In genomic region chr9:45907078-45907428, GRCm38 (mm10) we compare ENCODE assay signal across 7 mouse cellular contexts. TPM values are rescaled to one million over a fixed set of nuclear protein-coding genes. Genes with fewer than 3 reads are reported as not detected.
A peak's percentile ranks its signal among the peaks of the same experiment; 100 is the strongest.
DNase-seq lines count a peak whose midpoint lies in the region; ATAC-seq and TF ChIP-seq lines count a peak whose summit lies in the region.

No protein-coding gene starts in this region.

- TF ChIP-seq POLR2A in testis, adult 2 months (IDR thresholded peaks at IDR 0.05; ENCODE audit: control insufficient read depth, low read depth, low read length), result no peak

- DNase-seq in testis, postnatal 14 days (ENCODE audit: low spot score), result no peak
- no peak for DNase-seq in midbrain, embryonic 10.5 days (ENCODE audit: low spot score)
- DNase-seq in gastrocnemius, adult 8-10 months (ENCODE audit: low spot score in 2 of 2), result no peak
- no peak for DNase-seq in cerebellum, postnatal 10 days

- no peak for TF ChIP-seq CTCF in testis, adult 2 months (IDR thresholded peaks at IDR 0.05; ENCODE audit: control insufficient read depth, insufficient read depth, insufficient replicate concordance, low read depth, low read length)

- H3K27ac ChIP-seq in testis, adult 2 months (ENCODE audit: control insufficient read depth, insufficient read depth, low read depth, low read length), result peak overlapping the region; percentile 86
- peak overlapping the region; percentile 90 for H3K27ac ChIP-seq in embryonic facial prominence, embryonic 13.5 days
- peak overlapping the region; percentile 98 for H3K27ac ChIP-seq in hindbrain, embryonic 16.5 days (ENCODE audit: low read depth, low read length)
- peak overlapping the region; percentile 97 for H3K27ac ChIP-seq in midbrain, embryonic 10.5 days (replicated peaks)

- no peaks in the 10 kb centered on the region for H3K9me3 ChIP-seq in embryonic facial prominence, embryonic 13.5 days
- H3K9me3 ChIP-seq in hindbrain, embryonic 16.5 days (ENCODE audit: control insufficient read depth, low read length), result no peaks in the 10 kb centered on the region
- H3K9me3 ChIP-seq in midbrain, embryonic 10.5 days (replicated peaks), result no peaks in the 10 kb centered on the region

- H3K4me2 ChIP-seq in embryonic facial prominence, embryonic 13.5 days, result peak overlapping the region; percentile 80
- H3K4me2 ChIP-seq in hindbrain, embryonic 16.5 days (ENCODE audit: low read length), result peak overlapping the region; percentile 60

- under 1% methylated on average over 19 of the region's 19 CpGs for WGBS in embryonic facial prominence, embryonic 13.5 days
- WGBS in hindbrain, embryonic 16.5 days, result 0% methylated on average over 19 of the region's 19 CpGs
- under 1% methylated on average over 19 of the region's 19 CpGs for WGBS in midbrain, embryonic 10.5 days

- peak overlapping the region; percentile 100 for H3K4me3 ChIP-seq in testis, adult 2 months (ENCODE audit: control insufficient read depth, low read depth, low read length)
- H3K4me3 ChIP-seq in embryonic facial prominence, embryonic 13.5 days, result peak overlapping the region; percentile 86
- H3K4me3 ChIP-seq in hindbrain, embryonic 16.5 days (ENCODE audit: low read length), result peak overlapping the region; percentile 90
- H3K4me3 ChIP-seq in midbrain, embryonic 10.5 days, result peak overlapping the region; percentile 87

- H3K27me3 ChIP-seq in testis, adult 2 months (ENCODE audit: control insufficient read depth, insufficient read depth, low read length), result no peaks in the 10 kb centered on the region
- H3K27me3 ChIP-seq in embryonic facial prominence, embryonic 13.5 days, result no peaks in the 10 kb centered on the region
- H3K27me3 ChIP-seq in hindbrain, embryonic 16.5 days (replicated peaks; ENCODE audit: control insufficient read depth, insufficient read depth, low read length), result no peaks in the 10 kb centered on the region
- no peaks in the 10 kb centered on the region for H3K27me3 ChIP-seq in midbrain, embryonic 10.5 days (ENCODE audit: low read depth, poor library complexity, severe bottlenecking)

- H3K9ac ChIP-seq in embryonic facial prominence, embryonic 13.5 days, result peak overlapping the region; percentile 90
- H3K9ac ChIP-seq in hindbrain, embryonic 16.5 days (ENCODE audit: low read depth, low read length), result peak overlapping the region; percentile 97

- peaks cover 9% of the 10 kb centered on the region for H3K36me3 ChIP-seq in testis, adult 2 months (ENCODE audit: control insufficient read depth, insufficient read depth, low read length)
- peaks cover 47% of the 10 kb centered on the region for H3K36me3 ChIP-seq in embryonic facial prominence, embryonic 13.5 days
- peaks cover 21% of the 10 kb centered on the region for H3K36me3 ChIP-seq in hindbrain, embryonic 16.5 days (ENCODE audit: control insufficient read depth, insufficient read depth, low read length)
- H3K36me3 ChIP-seq in midbrain, embryonic 10.5 days, result peaks cover 53% of the 10 kb centered on the region

- H3K4me1 ChIP-seq in testis, adult 2 months (ENCODE audit: control insufficient read depth, insufficient read depth, low read length), result peaks cover 4% of the 10 kb centered on the region
- peaks cover 23% of the 10 kb centered on the region for H3K4me1 ChIP-seq in embryonic facial prominence, embryonic 13.5 days
- H3K4me1 ChIP-seq in hindbrain, embryonic 16.5 days (ENCODE audit: control insufficient read depth, insufficient read depth, low read depth, low read length), result peaks cover 20% of the 10 kb centered on the region
- H3K4me1 ChIP-seq in midbrain, embryonic 10.5 days, result peaks cover 24% of the 10 kb centered on the region

- peak; percentile 35 for ATAC-seq in embryonic facial prominence, embryonic 13.5 days (ENCODE audit: insufficient number of reproducible peaks, insufficient read depth, low FRiP score, low TSS enrichment, low read depth)
- peak; percentile 54 for ATAC-seq in hindbrain, embryonic 16.5 days

RNA-seq across cellular contexts. Expression of gene Rnf214, which starts 0.3 kb away (rescaled TPM):
- polyA plus RNA-seq in testis, adult 2 months (2012; rRNA removed), result 22.3 and 22.7 TPM in 2 replicates
- polyA plus RNA-seq in embryonic facial prominence, embryonic 13.5 days (2015; fragmentation: Nextera tagmentation; extraction: Ambion mirVana), result 68.8 and 70.4 TPM in 2 replicates
- polyA plus RNA-seq in hindbrain, embryonic 16.5 days (2015; fragmentation: Nextera tagmentation; extraction: Ambion mirVana), result 79.7 and 103 TPM in 2 replicates
- polyA plus RNA-seq in midbrain, embryonic 10.5 days (2016; fragmentation: Nextera tagmentation; extraction: Ambion mirVana), result 70.2 and 81.9 TPM in 2 replicates
- 10 to 100 TPM; 23.7 to 28.9 (median 25.5) TPM for total RNA-seq in gastrocnemius, adult 8-10 months (2022)

RNA-seq across cellular contexts. Expression of gene Pcsk7, which starts 0.8 kb away (rescaled TPM):
- polyA plus RNA-seq in testis, adult 2 months (2012; rRNA removed), result 34.4 and 39.0 TPM in 2 replicates
- 22.6 and 23.7 TPM in 2 replicates for polyA plus RNA-seq in embryonic facial prominence, embryonic 13.5 days (2015; fragmentation: Nextera tagmentation; extraction: Ambion mirVana)
- polyA plus RNA-seq in hindbrain, embryonic 16.5 days (2015; fragmentation: Nextera tagmentation; extraction: Ambion mirVana), result 18.8 and 23.1 TPM in 2 replicates
- polyA plus RNA-seq in midbrain, embryonic 10.5 days (2016; fragmentation: Nextera tagmentation; extraction: Ambion mirVana), result 18.7 and 23.4 TPM in 2 replicates
- 10 to 100 TPM in 2 of 4 experiments, 1 to 10 TPM in 2; 7.9 to 14.1 (median 10.7) TPM for total RNA-seq in gastrocnemius, adult 8-10 months (2022)

RNA-seq across cellular contexts. Expression of gene Tagln, which starts 28.8 kb away (rescaled TPM):
- polyA plus RNA-seq in testis, adult 2 months (2012; rRNA removed), result 18.3 and 49.8 TPM in 2 replicates
- 25.3 and 27.7 TPM in 2 replicates for polyA plus RNA-seq in embryonic facial prominence, embryonic 13.5 days (2015; fragmentation: Nextera tagmentation; extraction: Ambion mirVana)
- 7.1 and 8.5 TPM in 2 replicates for polyA plus RNA-seq in hindbrain, embryonic 16.5 days (2015; fragmentation: Nextera tagmentation; extraction: Ambion mirVana)
- 25.5 and 28.8 TPM in 2 replicates for polyA plus RNA-seq in midbrain, embryonic 10.5 days (2016; fragmentation: Nextera tagmentation; extraction: Ambion mirVana)
- 10 to 100 TPM; 28.4 to 54.2 (median 31.7) TPM for total RNA-seq in gastrocnemius, adult 8-10 months (2022)

RNA-seq across cellular contexts. Expression of gene Sidt2, which starts 48.0 kb away (rescaled TPM):
- polyA plus RNA-seq in testis, adult 2 months (2012; rRNA removed), result 350 and 414 TPM in 2 replicates
- 42.0 and 46.0 TPM in 2 replicates for polyA plus RNA-seq in embryonic facial prominence, embryonic 13.5 days (2015; fragmentation: Nextera tagmentation; extraction: Ambion mirVana)
- 51.2 and 52.0 TPM in 2 replicates for polyA plus RNA-seq in hindbrain, embryonic 16.5 days (2015; fragmentation: Nextera tagmentation; extraction: Ambion mirVana)
- polyA plus RNA-seq in midbrain, embryonic 10.5 days (2016; fragmentation: Nextera tagmentation; extraction: Ambion mirVana), result 23.7 and 27.3 TPM in 2 replicates
- total RNA-seq in gastrocnemius, adult 8-10 months (2022), result 10 to 100 TPM; 64.4 to 70.3 (median 67.4) TPM
